In the genomic region with DNA sequence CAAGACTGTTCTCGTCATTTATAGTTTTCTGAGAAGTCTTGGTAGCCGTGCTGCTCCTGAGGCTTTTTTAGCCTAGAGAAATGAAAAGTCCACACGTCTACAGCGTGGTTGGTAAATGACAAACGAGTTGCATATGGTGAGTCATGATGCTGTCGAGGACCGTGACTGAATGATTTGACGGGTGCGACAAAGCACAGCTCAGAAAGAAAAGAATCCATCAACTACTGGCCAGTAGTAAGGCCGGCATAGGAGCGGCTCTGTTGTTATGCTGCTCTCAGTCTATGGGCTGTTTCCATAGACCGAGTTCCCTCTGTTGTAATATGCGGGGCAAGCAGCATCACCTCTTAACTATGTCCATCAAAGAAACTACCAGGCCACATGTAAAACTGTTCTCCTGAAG, we compare ENCODE assay signal across 14 mouse cellular contexts.
DNase-seq lines count a peak whose midpoint lies in the region; ATAC-seq lines count a peak whose summit lies in the region.
"Had no signal": no experiment of that assay in that cellular context is flagged by ENCODE, and none has a peak within 500 bp of the region (broad histone marks: within the 10 kb centered on the region; RNA-seq: fewer than 3 reads in every experiment).

No protein-coding gene starts in this region.

- peak; percentile 35 for DNase-seq in heart, adult 11 months
- DNase-seq in heart, adult 8-10 months (ENCODE audit: low spot score): no peak
- peak; percentile 41 for DNase-seq in embryo, embryonic 10 days (ENCODE audit: low spot score)
- DNase-seq in natural killer cell, adult 2 months (ENCODE audit: low spot score in 2 of 2): no peak
- DNase-seq in cerebellum, adult 8-10 months: no peak
- DNase-seq: cerebellum, postnatal 36 days; liver, postnatal 0 days; thymus, postnatal 25 days had no signal

- peak; percentile 83 for ATAC-seq in hindbrain, embryonic 12.5 days (ENCODE audit: low FRiP score)
- peak; percentile 51; the same call in 1 of the 2 replicates for ATAC-seq in midbrain, embryonic 15.5 days (replicated peaks)
- ATAC-seq: inflammation-experienced regulatory T-cells, adult 6 months; liver, postnatal 0 days had no signal

- peaks cover 10% of the 10 kb centered on the region for H3K4me1 ChIP-seq in hindbrain, embryonic 12.5 days
- 0 out of 2 replicates have a peak, but pooled peaks cover 5% of the 10 kb centered on the region for H3K4me1 ChIP-seq in midbrain, embryonic 15.5 days
- H3K4me1 ChIP-seq: kidney, embryonic 15.5 days; limb, embryonic 13.5 days had no signal

- no peak overlapping the region for H3K4me3 ChIP-seq in hindbrain, embryonic 12.5 days
- H3K4me3 ChIP-seq in midbrain, embryonic 15.5 days: no peak overlapping the region
- H3K4me3 ChIP-seq: heart, embryonic 13.5 days; kidney, embryonic 15.5 days; limb, embryonic 13.5 days had no signal

- WGBS in hindbrain, embryonic 12.5 days: 33% methylated on average over 13 of the region's 13 CpGs
- 37% methylated on average over 13 of the region's 13 CpGs for WGBS in midbrain, embryonic 15.5 days

- H3K4me2 ChIP-seq in hindbrain, embryonic 12.5 days (replicated peaks): no peak overlapping the region
- H3K4me2 ChIP-seq in midbrain, embryonic 15.5 days: no peak overlapping the region
- H3K4me2 ChIP-seq: heart, embryonic 13.5 days; kidney, embryonic 15.5 days; limb, embryonic 13.5 days had no signal

- H3K36me3 ChIP-seq in hindbrain, embryonic 12.5 days: no peaks in the 10 kb centered on the region
- no peaks in the 10 kb centered on the region for H3K36me3 ChIP-seq in midbrain, embryonic 15.5 days (replicated peaks)
- H3K36me3 ChIP-seq: heart, embryonic 13.5 days; kidney, embryonic 15.5 days; limb, embryonic 13.5 days had no signal

- H3K9me3 ChIP-seq in hindbrain, embryonic 12.5 days (replicated peaks): no peaks in the 10 kb centered on the region
- no peaks in the 10 kb centered on the region for H3K9me3 ChIP-seq in midbrain, embryonic 15.5 days
- H3K9me3 ChIP-seq: heart, embryonic 13.5 days; kidney, embryonic 15.5 days; limb, embryonic 13.5 days had no signal

- H3K27me3 ChIP-seq in hindbrain, embryonic 12.5 days: no peaks in the 10 kb centered on the region
- H3K27me3 ChIP-seq in midbrain, embryonic 15.5 days (replicated peaks): no peaks in the 10 kb centered on the region
- H3K27me3 ChIP-seq: heart, embryonic 13.5 days; kidney, embryonic 15.5 days; limb, embryonic 13.5 days had no signal

- H3K9ac ChIP-seq in hindbrain, embryonic 12.5 days: no peak overlapping the region
- no peak overlapping the region for H3K9ac ChIP-seq in midbrain, embryonic 15.5 days
- H3K9ac ChIP-seq: heart, embryonic 13.5 days; kidney, embryonic 15.5 days; limb, embryonic 13.5 days; liver, postnatal 0 days had no signal

- H3K27ac ChIP-seq in hindbrain, embryonic 12.5 days: no peak overlapping the region
- no peak overlapping the region for H3K27ac ChIP-seq in midbrain, embryonic 15.5 days
- H3K27ac ChIP-seq: heart, embryonic 13.5 days; kidney, embryonic 15.5 days; limb, embryonic 13.5 days had no signal

Comparison
In these comparisons a context has a peak if more than half of its experiments do, and no peak if none do; other contexts are left out.
1. DNase-seq: peak in heart, adult 11 months (single experiment) and embryo, embryonic 10 days (single experiment); none in heart, adult 8-10 months (single experiment), natural killer cell, adult 2 months (0 of 2) and cerebellum, adult 8-10 months (single experiment).